Mouse (Mus musculus) myocyte (in vitro differentiated cells): ENCODE measurements around the gene Csde1.

Experiments used
- CEBPB ChIP-seq: IDR thresholded peaks from 2 replicates; pipeline ENCODE4 v1.6.1; 2011; ENCODE audit warnings: mild to moderate bottlenecking, moderate library complexity; ENCODE audit not compliant: poor library complexity, insufficient read depth, severe bottlenecking
- E2F4 ChIP-seq: IDR thresholded peaks from one replicate; pipeline ENCODE4 v1.6.1; 2011; ENCODE audit warnings: mild to moderate bottlenecking, control low read depth, moderate library complexity; ENCODE audit not compliant: insufficient read depth
- MAX ChIP-seq: IDR thresholded peaks from one replicate; pipeline ENCODE4 v1.6.1; 2011; ENCODE audit warnings: low read depth, mild to moderate bottlenecking, control low read depth
- POLR2A ChIP-seq: IDR thresholded peaks from one replicate; pipeline ENCODE4 v1.6.1; 2011; ENCODE audit warnings: low read depth, mild to moderate bottlenecking, control low read depth, moderate library complexity; ENCODE audit not compliant: insufficient read length
- POLR2AphosphoS2 ChIP-seq: IDR thresholded peaks from one replicate; pipeline ENCODE4 v1.6.1; 2011; ENCODE audit warnings: low read depth, control low read depth; ENCODE audit not compliant: insufficient read length
- TCF12 ChIP-seq: IDR thresholded peaks from one replicate; pipeline ENCODE4 v1.6.1; 2011; ENCODE audit warnings: mild to moderate bottlenecking, control low read depth; ENCODE audit not compliant: poor library complexity, insufficient read depth, severe bottlenecking
- USF1 ChIP-seq: IDR thresholded peaks from one replicate; pipeline ENCODE4 v1.6.1; 2011; ENCODE audit warnings: low read depth, mild to moderate bottlenecking, control low read depth, moderate library complexity

DNA sequence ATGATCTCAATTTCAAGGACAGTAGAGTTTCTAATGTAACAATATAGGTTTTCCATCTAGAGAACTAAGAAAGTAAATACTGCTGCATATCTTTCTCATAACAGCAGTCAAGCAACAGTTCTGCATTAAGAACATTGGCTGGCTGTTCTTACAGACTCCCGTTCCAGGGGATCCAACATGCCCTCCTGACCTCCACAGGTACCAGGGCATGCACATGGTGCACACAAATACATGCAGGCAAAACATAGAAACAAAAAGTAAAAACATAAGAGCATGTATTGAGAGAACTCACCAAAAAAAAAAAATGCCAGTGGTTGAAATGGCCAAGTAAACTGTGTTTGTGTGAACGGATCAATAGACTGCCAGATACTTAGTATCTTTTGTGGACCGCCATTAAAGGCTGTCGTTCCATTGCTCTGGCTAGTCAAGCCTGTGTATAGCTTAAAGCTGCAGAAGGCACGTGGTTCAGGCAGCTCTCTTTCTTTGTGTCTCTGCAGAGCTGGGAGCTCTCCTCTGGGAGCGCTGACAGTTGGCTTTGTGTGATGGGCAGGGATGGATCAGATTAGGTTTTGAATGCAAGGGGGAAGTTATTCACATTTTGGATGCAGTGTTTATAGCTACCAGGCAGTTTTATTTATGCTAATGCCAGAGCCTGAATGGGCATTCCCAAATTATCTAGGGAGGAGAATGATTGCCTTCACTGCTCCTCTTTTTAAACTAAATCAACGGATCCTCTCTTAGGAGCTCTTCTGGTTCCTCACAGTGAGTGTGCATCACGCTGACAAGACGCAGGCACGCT, 40.5 kb upstream of the Csde1 start:
- TF ChIP-seq POLR2A: no peak
- TF ChIP-seq E2F4: no peak
- TF ChIP-seq TCF12: no peak
- no peak for TF ChIP-seq USF1
- no peak for TF ChIP-seq CEBPB
- no peak for TF ChIP-seq MAX
- no peak for TF ChIP-seq POLR2AphosphoS2
